Mouse (Mus musculus) midbrain, embryonic 12.5 days (tissue): ENCODE data around the gene Spns3. TPM values are rescaled to one million over a fixed set of nuclear protein-coding genes. Genes with fewer than 3 reads are reported as not detected.
A peak's percentile ranks its signal among the peaks of the same experiment; 100 is the strongest.

Source experiments
- ATAC-seq: fragments of 200-750 bp; cut with Nextera tagmentation; 2 replicates; pipeline ENCODE4 v1.8.0; 2017; ENCODE audit warnings: low read depth, moderate TSS enrichment, moderate library complexity; ENCODE audit not compliant: low FRiP score
- H3K27ac ChIP-seq: fragments of 300-500 bp; sonication (generic); replicated peaks from 2 replicates; pipeline ENCODE4 v1.5.1; 2016; ENCODE audit warnings: mild to moderate bottlenecking
- H3K27me3 ChIP-seq: fragments of 300-500 bp; sonication (generic); 2 replicates; pipeline ENCODE4 v1.6.1; 2016; ENCODE audit warnings: mild to moderate bottlenecking
- H3K36me3 ChIP-seq: fragments of 300-500 bp; sonication (generic); 2 replicates; pipeline ENCODE4 v1.6.1; 2016
- H3K4me1 ChIP-seq: fragments of 300-500 bp; sonication (generic); 2 replicates; pipeline ENCODE4 v1.6.1; 2016
- H3K4me2 ChIP-seq: fragments of 300-500 bp; sonication (generic); replicated peaks from 2 replicates; pipeline ENCODE4 v1.6.1; 2016; ENCODE audit warnings: mild to moderate bottlenecking, moderate library complexity
- H3K4me3 ChIP-seq: fragments of 300-500 bp; sonication (generic); 2 replicates; pipeline ENCODE4 v1.5.1; 2016; ENCODE audit warnings: mild to moderate bottlenecking
- H3K9ac ChIP-seq: fragments of 300-500 bp; sonication (generic); replicated peaks from 2 replicates; pipeline ENCODE4 v1.6.1; 2016; ENCODE audit warnings: mild to moderate bottlenecking, moderate library complexity
- H3K9me3 ChIP-seq: fragments of 300-500 bp; sonication (generic); 2 replicates; pipeline ENCODE4 v1.6.1; 2016; ENCODE audit warnings: mild to moderate bottlenecking
- WGBS: fragments of 180-500 bp; shearing (Covaris S2); methylation state at CpG from one replicate; pipeline ENCODE4 v1.1.7; 2016; 5-methylcytosine and 5-hydroxymethylcytosine counted together
- polyA plus RNA-seq: library from polyadenylated mRNA; unstranded; fragments of >200 nt; fragmentation: Nextera tagmentation; extraction: Ambion mirVana; gene quantifications from 2 replicates; pipeline ENCODE4 v1.2.1, GENCODE M21; 2016

Spns3 gene
- 0.09 and 0.10 TPM in 2 replicates for polyA plus RNA-seq

GRCm38 (mm10) chr11:72550134-72550988 is at the start of gene Spns3:
Gene Spns3, minus strand, starts transcription at chr11:72550506.
- H3K27me3 ChIP-seq, result no peaks in the 10 kb centered on the region
- H3K4me3 ChIP-seq, result no peak within 1 kb of the TSS
- H3K4me1 ChIP-seq, result no peaks in the 10 kb centered on the region
- no peak within 1 kb of the TSS for H3K4me2 ChIP-seq
- 70% methylated on average over 8 of the region's 8 CpGs for WGBS
- H3K27ac ChIP-seq, result no peak within 1 kb of the TSS
- no peak for ATAC-seq
- H3K9me3 ChIP-seq, result no peaks in the 10 kb centered on the region
- no peaks in the 10 kb centered on the region for H3K36me3 ChIP-seq
- H3K9ac ChIP-seq, result no peak within 1 kb of the TSS

- WGBS, result 93% methylated on average over 4 of the region's 4 CpGs
- Histone ChIP-seq H3K27ac (no peak overlapping the region), H3K27me3 (no peaks in the 10 kb centered on the region), H3K9ac (no peak overlapping the region), H3K4me1 (no peaks in the 10 kb centered on the region), H3K36me3 (no peaks in the 10 kb centered on the region), H3K4me2 (no peak overlapping the region), H3K4me3 (no peak overlapping the region), H3K9me3 (no peaks in the 10 kb centered on the region)
- ATAC-seq, result no peak
Observed at GRCm38 (mm10) chr11:72597780-72598179, 47.5 kb upstream of the Spns3 start.

GRCm38 (mm10) chr11:72595010-72595737 is 44.9 kb upstream of the Spns3 start:
- Histone ChIP-seq H3K9ac (no peak overlapping the region), H3K27ac (no peak overlapping the region), H3K4me3 (no peak overlapping the region), H3K4me2 (no peak overlapping the region), H3K4me1 (no peaks in the 10 kb centered on the region), H3K9me3 (no peaks in the 10 kb centered on the region), H3K27me3 (no peaks in the 10 kb centered on the region), H3K36me3 (no peaks in the 10 kb centered on the region)
- no peak for ATAC-seq
- WGBS, result 61% methylated on average over 2 of the region's 2 CpGs

- no peak overlapping the region for H3K4me3 ChIP-seq
- WGBS, result 75% methylated on average over 7 of the region's 7 CpGs
- H3K27ac ChIP-seq, result no peak overlapping the region
- H3K36me3 ChIP-seq, result no peaks in the 10 kb centered on the region
- H3K9me3 ChIP-seq, result no peaks in the 10 kb centered on the region
- no peak overlapping the region for H3K9ac ChIP-seq
- no peaks in the 10 kb centered on the region for H3K4me1 ChIP-seq
- no peak for ATAC-seq
- no peak overlapping the region for H3K4me2 ChIP-seq
- no peaks in the 10 kb centered on the region for H3K27me3 ChIP-seq
Observed at GRCm38 (mm10) chr11:72587537-72588233, 37.4 kb upstream of the Spns3 start.

GRCm38 (mm10) chr11:72586570-72586969 is 36.3 kb upstream of the Spns3 start:
- H3K27me3 ChIP-seq, result no peaks in the 10 kb centered on the region
- no peak overlapping the region for H3K4me3 ChIP-seq
- no peaks in the 10 kb centered on the region for H3K36me3 ChIP-seq
- H3K4me1 ChIP-seq, result no peaks in the 10 kb centered on the region
- H3K9me3 ChIP-seq, result no peaks in the 10 kb centered on the region
- 89% methylated on average over 3 of the region's 3 CpGs for WGBS
- H3K9ac ChIP-seq, result no peak overlapping the region
- H3K27ac ChIP-seq, result no peak overlapping the region
- H3K4me2 ChIP-seq, result no peak overlapping the region
- ATAC-seq, result no peak

GRCm38 (mm10) chr11:72583092-72583491 is 32.8 kb upstream of the Spns3 start:
- Histone ChIP-seq H3K4me2 (no peak overlapping the region), H3K27me3 (no peaks in the 10 kb centered on the region), H3K4me1 (no peaks in the 10 kb centered on the region), H3K4me3 (no peak overlapping the region), H3K36me3 (no peaks in the 10 kb centered on the region), H3K9ac (no peak overlapping the region), H3K9me3 (no peaks in the 10 kb centered on the region), H3K27ac (no peak overlapping the region)
- no peak for ATAC-seq
- WGBS, result 88% methylated on average over 2 of the region's 2 CpGs

- WGBS, result 80% methylated on average over 3 of the region's 3 CpGs
- Histone ChIP-seq H3K9ac (no peak overlapping the region), H3K27me3 (no peaks in the 10 kb centered on the region; the same call in 1 of the 2 replicates), H3K4me2 (no peak overlapping the region), H3K4me3 (no peak overlapping the region), H3K27ac (no peak overlapping the region), H3K4me1 (no peaks in the 10 kb centered on the region), H3K36me3 (no peaks in the 10 kb centered on the region), H3K9me3 (no peaks in the 10 kb centered on the region)
- no peak for ATAC-seq
Observed at GRCm38 (mm10) chr11:72582448-72582705, 32.1 kb upstream of the Spns3 start.

GRCm38 (mm10) chr11:72581609-72582447 is 31.5 kb upstream of the Spns3 start:
- no peak for ATAC-seq
- no peak overlapping the region for H3K9ac ChIP-seq
- no peaks in the 10 kb centered on the region for H3K9me3 ChIP-seq
- H3K36me3 ChIP-seq, result no peaks in the 10 kb centered on the region
- H3K4me3 ChIP-seq, result no peak overlapping the region
- H3K4me2 ChIP-seq, result no peak overlapping the region
- WGBS, result 74% methylated on average over 8 of the region's 8 CpGs
- peaks cover 3% of the 10 kb centered on the region for H3K4me1 ChIP-seq
- H3K27me3 ChIP-seq, result no peaks in the 10 kb centered on the region; the same call in 1 of the 2 replicates
- H3K27ac ChIP-seq, result no peak overlapping the region

GRCm38 (mm10) chr11:72578471-72578870 is 28.2 kb upstream of the Spns3 start:
- no peak for ATAC-seq
- no peak overlapping the region for H3K4me2 ChIP-seq
- H3K27me3 ChIP-seq, result no peaks in the 10 kb centered on the region; the same call in 1 of the 2 replicates
- no peak overlapping the region for H3K9ac ChIP-seq
- H3K9me3 ChIP-seq, result no peaks in the 10 kb centered on the region
- no peak overlapping the region for H3K4me3 ChIP-seq
- WGBS, result 77% methylated on average over 4 of the region's 4 CpGs
- H3K4me1 ChIP-seq, result peaks cover 13% of the 10 kb centered on the region
- H3K27ac ChIP-seq, result no peak overlapping the region
- no peaks in the 10 kb centered on the region for H3K36me3 ChIP-seq

GRCm38 (mm10) chr11:72576466-72577351 is 26.4 kb upstream of the Spns3 start:
- H3K36me3 ChIP-seq, result no peaks in the 10 kb centered on the region
- peak overlapping the region; percentile 46; the same call in 1 of the 2 replicates for H3K9ac ChIP-seq
- H3K4me2 ChIP-seq, result peak overlapping the region; percentile 60
- H3K27ac ChIP-seq, result peak overlapping the region; percentile 60
- ATAC-seq, result peak; percentile 70
- H3K4me1 ChIP-seq, result peaks cover 13% of the 10 kb centered on the region
- WGBS, result 3% methylated on average over 24 of the region's 24 CpGs
- H3K9me3 ChIP-seq, result no peaks in the 10 kb centered on the region
- peak overlapping the region; percentile 31 for H3K4me3 ChIP-seq
- no peaks in the 10 kb centered on the region; the same call in 1 of the 2 replicates for H3K27me3 ChIP-seq

- no peak overlapping the region for H3K9ac ChIP-seq
Observed at GRCm38 (mm10) chr11:72576111-72576465, 25.8 kb upstream of the Spns3 start.

More at GRCm38 (mm10) chr11:72576111-72576465, 25.8 kb upstream of the Spns3 start:
- Histone ChIP-seq H3K27me3 (peaks cover 4% of the 10 kb centered on the region; the same call in 1 of the 2 replicates), H3K4me1 (peaks cover 13% of the 10 kb centered on the region), H3K9me3 (no peaks in the 10 kb centered on the region), H3K4me3 (peak overlapping the region; percentile 31), H3K27ac (no peak overlapping the region; the same call in 1 of the 2 replicates), H3K4me2 (peak overlapping the region; percentile 60), H3K36me3 (no peaks in the 10 kb centered on the region)
- no peak for ATAC-seq
- 22% methylated on average over 7 of the region's 7 CpGs for WGBS
